Mouse (Mus musculus) layer of hippocampus, adult 11-12 months (tissue): ENCODE measurements around the gene Hoxd8.

Source experiments
- DNase-seq: peaks from one replicate; pipeline ENCODE4 v3.0.0; 2022; ENCODE audit warnings: low spot score

Gene Hoxd8

DNA sequence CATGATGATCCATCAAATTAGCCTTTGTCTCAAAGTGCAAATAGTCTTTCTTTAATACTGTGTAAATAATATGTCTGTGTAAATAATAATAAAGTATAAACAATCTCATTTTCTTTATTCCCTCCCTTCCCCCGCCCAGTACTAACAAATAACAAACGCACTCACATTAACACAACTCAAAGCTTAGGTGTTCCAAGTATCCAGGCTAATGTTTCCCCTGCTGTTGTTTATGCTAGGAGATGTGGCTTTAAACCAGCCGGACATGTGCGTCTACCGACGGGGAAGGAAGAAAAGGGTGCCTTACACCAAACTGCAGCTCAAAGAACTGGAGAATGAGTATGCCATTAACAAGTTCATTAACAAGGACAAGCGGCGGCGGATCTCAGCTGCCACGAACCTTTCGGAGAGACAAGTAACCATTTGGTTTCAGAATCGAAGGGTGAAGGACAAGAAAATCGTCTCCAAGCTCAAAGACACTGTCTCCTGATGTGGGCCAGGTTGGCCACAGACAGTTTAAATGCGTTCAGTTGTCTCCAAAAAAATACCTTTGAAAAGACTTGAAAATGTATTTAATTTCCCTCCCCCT is 34.7 kb upstream of the Hoxd8 start:
- no peak for DNase-seq

DNA sequence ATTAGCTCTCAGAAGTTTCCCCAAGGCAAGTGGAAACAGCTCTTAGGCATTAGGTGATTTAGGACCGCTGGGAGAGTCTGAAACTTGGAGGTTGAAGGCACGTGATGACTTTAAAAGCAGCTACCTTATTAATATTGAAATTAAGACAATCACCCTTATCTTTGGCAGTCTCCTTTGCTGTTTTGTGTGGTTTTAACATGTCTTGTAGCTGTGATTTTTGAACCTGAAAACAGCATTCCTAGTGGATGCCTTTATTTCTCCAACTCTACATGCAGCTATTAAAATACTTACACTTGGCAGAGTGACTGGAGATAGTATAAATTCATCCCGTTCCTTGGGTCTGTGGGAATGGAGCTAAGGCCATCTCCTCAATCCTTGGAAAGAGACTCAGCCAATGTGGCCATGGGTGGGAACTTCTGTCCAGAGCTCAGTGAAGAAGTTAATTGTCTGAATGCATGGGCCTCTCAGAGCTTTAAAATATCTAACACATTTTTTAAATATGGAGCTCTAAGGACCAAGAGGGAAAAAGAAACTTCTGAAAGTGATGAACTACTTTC is 33.7 kb upstream of the Hoxd8 start:
- no peak for DNase-seq

DNA sequence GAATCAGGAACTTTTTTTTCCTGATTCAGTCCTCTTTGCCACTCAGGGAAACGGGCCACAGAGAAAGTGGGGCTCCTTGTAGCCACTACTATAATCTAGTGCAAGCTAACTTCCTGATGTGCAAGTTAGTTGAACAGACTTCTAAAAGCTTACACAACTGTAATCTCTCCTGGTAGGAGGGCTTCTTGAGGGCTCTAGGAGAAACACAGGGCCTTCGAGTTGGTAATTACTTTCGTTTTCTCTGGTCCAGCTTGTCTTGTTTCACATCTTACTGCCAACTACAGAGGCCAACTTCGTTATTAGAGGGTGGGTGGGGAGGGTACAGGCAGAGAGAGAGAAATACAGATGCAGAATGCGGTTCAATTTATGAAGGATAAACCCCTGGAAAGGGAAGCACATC is 32.6 kb upstream of the Hoxd8 start:
- no peak for DNase-seq

- DNase-seq, result no peak
Observed at GRCm38 (mm10) chr2:74672481-74673362, 31.7 kb upstream of the Hoxd8 start.

DNA sequence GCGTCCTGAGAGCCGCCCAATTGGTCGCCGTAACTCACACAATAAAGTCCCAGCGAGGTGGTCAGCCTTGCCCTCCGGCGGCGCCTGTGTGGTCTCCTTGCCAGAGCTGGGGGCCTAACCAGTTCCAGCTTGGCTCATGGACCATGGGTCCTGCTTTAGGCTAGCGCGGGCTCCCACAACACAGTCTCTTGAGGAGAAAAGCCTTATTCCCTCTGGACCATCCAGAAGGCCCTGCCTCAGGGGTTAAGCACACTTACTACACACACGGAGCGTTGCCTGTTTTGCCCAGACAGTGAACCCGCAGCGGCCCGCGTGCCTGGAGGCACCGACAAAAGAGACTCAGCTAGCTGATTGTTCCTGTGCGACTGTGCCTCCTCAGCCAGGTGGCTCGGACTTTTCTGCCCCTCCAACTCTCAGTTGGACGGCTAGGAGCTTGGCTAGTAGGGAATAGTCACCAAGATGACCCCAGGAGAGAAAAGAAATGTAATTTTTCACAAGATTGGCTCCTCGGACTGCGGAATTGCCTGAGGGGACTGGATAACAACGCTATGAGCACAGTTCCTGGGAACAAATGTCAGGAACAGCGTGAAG is 30.5 kb upstream of the Hoxd8 start:
- DNase-seq, result no peak

GRCm38 (mm10) chr2:74674881-74675665 is 29.3 kb upstream of the Hoxd8 start, which contains the start of gene Hoxd12:
Gene Hoxd12, plus strand, starts transcription at chr2:74675013.
- no peak for DNase-seq

DNA sequence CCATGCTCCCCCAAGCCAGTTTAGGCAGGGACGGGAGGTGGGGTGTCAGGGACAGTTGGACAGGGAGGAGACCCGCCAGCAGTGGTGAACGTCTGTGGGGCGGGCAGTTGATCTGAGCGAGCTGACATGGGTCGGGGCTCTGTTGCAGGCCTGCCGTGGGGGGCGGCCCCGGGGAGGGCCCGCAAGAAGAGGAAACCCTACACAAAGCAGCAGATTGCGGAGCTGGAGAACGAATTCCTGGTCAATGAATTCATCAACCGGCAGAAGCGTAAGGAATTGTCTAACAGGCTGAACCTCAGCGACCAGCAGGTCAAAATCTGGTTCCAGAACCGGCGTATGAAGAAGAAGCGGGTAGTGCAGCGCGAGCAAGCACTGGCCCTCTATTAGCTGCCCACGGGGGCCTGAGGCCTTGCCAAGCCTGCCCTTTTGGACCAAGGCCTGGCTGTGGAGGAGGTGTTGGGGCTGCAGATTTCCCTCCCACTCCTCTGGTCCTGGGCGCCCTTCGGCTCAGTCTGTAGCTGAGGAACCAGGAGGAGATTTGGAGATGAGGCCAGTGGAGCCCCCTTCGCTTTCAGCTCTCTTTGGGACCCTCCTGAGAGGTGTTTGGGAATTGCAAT is 28.6 kb upstream of the Hoxd8 start:
- no peak for DNase-seq

GRCm38 (mm10) chr2:74676376-74677052 is 27.9 kb upstream of the Hoxd8 start:
- DNase-seq, result no peak

GRCm38 (mm10) chr2:74677106-74677505 is 27.3 kb upstream of the Hoxd8 start:
- no peak for DNase-seq

GRCm38 (mm10) chr2:74678891-74679595 is 25.4 kb upstream of the Hoxd8 start, which contains the start of gene Hoxd11:
Gene Hoxd11, plus strand, starts transcription at chr2:74679557.
- DNase-seq, result no peak

DNA sequence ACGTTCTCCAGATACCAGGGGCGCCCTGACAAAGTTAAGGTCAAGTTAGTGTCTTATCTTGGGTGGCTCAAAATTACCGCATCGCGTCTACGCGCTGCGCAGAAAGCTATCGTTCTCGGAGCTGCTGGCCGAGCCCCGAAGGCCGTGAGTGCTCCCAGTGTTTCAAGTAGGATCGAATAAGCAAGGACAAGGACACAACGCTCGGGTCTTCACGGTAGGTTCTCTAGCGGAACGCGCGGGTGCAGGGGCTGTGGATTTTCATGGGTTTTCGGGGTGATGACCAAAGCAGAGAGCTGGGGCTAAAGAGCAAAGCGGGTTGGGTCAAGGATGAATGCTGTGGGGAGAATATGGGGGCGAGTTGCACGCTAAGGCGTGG is 24.8 kb upstream of the Hoxd8 start:
- DNase-seq, result no peak

- no peak for DNase-seq
Observed at GRCm38 (mm10) chr2:74679980-74680379, 24.4 kb upstream of the Hoxd8 start.

DNA sequence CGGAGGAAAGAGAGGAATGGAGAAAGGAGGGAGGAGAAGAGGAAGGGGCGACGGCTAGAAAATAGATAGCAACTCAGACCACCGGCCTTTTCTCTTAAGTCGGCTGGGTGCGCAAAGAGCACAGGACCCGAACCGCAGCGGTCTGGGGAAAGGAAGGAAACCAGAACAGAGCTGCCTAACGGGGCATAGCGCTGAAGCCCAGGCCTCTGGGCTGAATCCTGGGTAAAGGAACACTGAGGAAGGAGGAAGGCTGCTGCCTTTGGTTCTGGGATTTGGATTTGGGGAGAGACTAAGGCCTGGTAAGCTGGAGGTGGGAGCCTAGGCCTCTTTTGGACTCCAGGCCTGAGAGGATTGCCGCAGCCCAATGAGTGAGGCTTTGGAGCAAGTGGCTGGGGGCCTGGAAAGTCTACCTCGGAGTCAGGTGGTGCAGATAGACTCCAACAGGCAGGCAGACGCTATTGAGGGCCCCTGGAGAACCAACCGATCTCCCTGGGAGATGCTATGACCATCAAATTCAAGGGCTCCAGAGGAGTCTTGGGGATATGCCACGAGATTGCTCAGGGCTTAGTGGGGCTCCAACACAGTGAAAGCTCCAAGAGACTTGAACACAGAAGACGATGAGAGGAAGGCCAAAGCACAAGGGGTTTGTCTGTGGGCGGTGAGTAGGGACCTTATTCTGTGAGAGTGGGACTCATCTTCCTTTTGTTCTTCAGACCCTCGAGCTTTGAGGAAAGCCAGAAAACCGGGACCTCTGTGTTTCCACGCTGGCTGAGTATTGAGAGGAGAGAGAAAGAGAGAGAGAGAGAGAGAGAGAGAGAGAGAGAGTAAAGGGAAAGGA is 23.6 kb upstream of the Hoxd8 start:
- no peak for DNase-seq

- DNase-seq, result no peak
Observed at GRCm38 (mm10) chr2:74681594-74682531, 22.6 kb upstream of the Hoxd8 start.

GRCm38 (mm10) chr2:74682796-74683195 is 21.6 kb upstream of the Hoxd8 start:
- no peak for DNase-seq

DNA sequence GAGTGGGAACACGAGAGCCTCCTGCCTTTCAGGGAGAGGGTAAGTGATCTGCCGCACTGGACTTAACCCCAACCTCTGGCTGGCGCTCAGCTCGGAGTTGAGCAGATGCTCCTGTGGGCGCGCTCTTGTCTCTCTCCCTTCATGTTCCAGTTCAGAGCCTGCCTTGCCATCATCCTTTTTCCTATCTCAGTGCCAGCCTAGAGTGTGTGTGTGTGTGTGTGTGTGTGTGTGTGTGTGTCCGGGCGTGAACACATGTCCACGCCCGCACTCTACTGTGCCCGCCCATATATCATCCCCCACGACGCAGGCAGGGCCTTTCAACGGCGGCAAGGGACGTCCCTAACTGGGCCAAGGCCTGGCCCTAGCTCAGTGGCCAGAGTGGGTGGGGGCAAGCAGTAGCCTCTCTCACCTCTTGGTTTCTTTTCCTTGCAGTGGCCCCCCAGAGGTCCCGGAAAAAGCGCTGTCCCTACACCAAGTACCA is 20.9 kb upstream of the Hoxd8 start:
- no peak for DNase-seq

- no peak for DNase-seq
Observed at GRCm38 (mm10) chr2:74684106-74684505, 20.3 kb upstream of the Hoxd8 start.

DNA sequence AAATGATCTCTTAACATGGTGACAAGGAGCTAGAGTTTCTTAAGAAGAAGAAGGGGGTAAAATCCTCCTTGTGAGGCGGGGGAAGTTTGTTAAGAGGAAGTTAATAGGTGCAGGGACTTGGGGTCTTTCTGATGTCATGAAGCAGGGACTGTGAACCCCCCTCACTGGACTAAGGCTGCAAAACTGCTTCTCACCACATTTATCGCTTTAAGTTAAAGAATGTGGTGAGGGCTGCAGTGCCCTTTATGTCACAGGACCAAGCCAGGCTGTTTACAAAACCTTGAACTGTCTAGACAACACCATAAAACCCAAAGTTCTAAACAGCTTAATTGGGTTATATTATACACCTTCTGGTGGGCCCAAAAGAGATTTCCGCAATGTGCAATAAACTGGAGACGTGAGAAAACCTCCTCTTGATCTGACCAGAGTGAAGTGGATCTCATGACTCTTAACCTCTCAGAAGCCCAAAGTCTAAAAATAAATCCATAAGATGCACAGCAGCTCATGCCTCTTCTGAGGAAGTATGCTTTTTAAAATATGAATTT is 19.3 kb upstream of the Hoxd8 start:
- DNase-seq, result no peak
